In genomic region chr17:27405376-27406024, GRCm38 (mm10) we compare ENCODE assay signal across 22 mouse cellular contexts.
DNase-seq lines count a peak whose midpoint lies in the region; ATAC-seq and TF ChIP-seq lines count a peak whose summit lies in the region.
"Had no signal": no experiment of that assay in that cellular context is flagged by ENCODE, and none has a peak within 500 bp of the region (broad histone marks: within the 10 kb centered on the region; RNA-seq: fewer than 3 reads in every experiment).

No protein-coding gene starts in this region.

- DNase-seq in A20 (ENCODE audit: low read depth, low spot score) (peak; percentile 30), CH12.LX (ENCODE audit: extremely low read depth) (no peak)
- DNase-seq in c-Kit-positive CD71-negative TER-119-negative erythroid progenitor cells, embryonic 14.5 days (ENCODE audit: low read depth): peak; percentile 45
- peak; percentile 18 for DNase-seq in naive thymus-derived CD4-positive, alpha-beta T cell, adult 2 months (ENCODE audit: low read depth)
- DNase-seq in layer of hippocampus, adult 9-10 months (ENCODE audit: low spot score): no peak
- DNase-seq in embryo, embryonic 9.5 days (ENCODE audit: extremely low spot score): no peak
- DNase-seq: adrenal gland, postnatal 14 days; cerebellum, adult 18-20 months; gastrocnemius, adult 2 months; heart, adult 11 months; heart, postnatal 14 days; kidney, adult 18-20 months; kidney, postnatal 14 days; left cerebral cortex, postnatal 4 days; lung, adult 18-20 months had no signal

- H3K4me3 ChIP-seq in CH12.LX (replicated peaks in 1 of 3; ENCODE audit: low read depth in 2 of 3, low read length in 2 of 3, poor library complexity in 1 of 3): no peak overlapping the region
- no peak overlapping the region for H3K4me3 ChIP-seq in hindbrain, embryonic 13.5 days
- H3K4me3 ChIP-seq: forebrain, embryonic 12.5 days; gastrocnemius, adult 2 months; heart, embryonic 12.5 days; layer of hippocampus, adult 2 months; midbrain, embryonic 10.5 days; neural tube, embryonic 13.5 days had no signal

- in situ Hi-C loops in CH12.LX (cut with MboI; ENCODE audit: low pct_ligation_motif_present, low pct_unique_long_range_greater_than_20kb, low sequenced_read_pairs): no loop called here

- TF ChIP-seq RAD21 in CH12.LX (IDR thresholded peaks at IDR 0.05; ENCODE audit: low read depth, low read length): no peak

- no peak overlapping the region for H3K4me2 ChIP-seq in CH12.LX (ENCODE audit: insufficient read depth, low read depth, poor library complexity, severe bottlenecking)
- no peak overlapping the region for H3K4me2 ChIP-seq in hindbrain, embryonic 13.5 days
- H3K4me2 ChIP-seq: forebrain, embryonic 12.5 days; heart, embryonic 12.5 days; neural tube, embryonic 13.5 days had no signal

- no peak for ATAC-seq in hindbrain, embryonic 13.5 days (ENCODE audit: low FRiP score)
- ATAC-seq: hindbrain, embryonic 16.5 days had no signal

- TF ChIP-seq CTCF in CH12.LX (conservative IDR thresholded peaks at IDR 0.05 in 1 of 2, IDR thresholded peaks at IDR 0.05 in 1 of 2; ENCODE audit: low read depth in 2 of 2, low read length in 2 of 2): no peak

- no peaks in the 10 kb centered on the region for H3K79me2 ChIP-seq in CH12.LX (replicated peaks; ENCODE audit: control insufficient read depth, extremely low read depth, insufficient read depth, poor library complexity, severe bottlenecking)

- no peak for TF ChIP-seq POLR2A in CH12.LX (IDR thresholded peaks at IDR 0.05; ENCODE audit: low read depth, low read length)

- no peak for TF ChIP-seq EP300 in CH12.LX (IDR thresholded peaks at IDR 0.05; ENCODE audit: low read length)

- peaks cover 14% of the 10 kb centered on the region for H3K9me3 ChIP-seq in CH12.LX (replicated peaks; ENCODE audit: low read length)
- no peaks in the 10 kb centered on the region for H3K9me3 ChIP-seq in hindbrain, embryonic 13.5 days
- H3K9me3 ChIP-seq: midbrain, embryonic 10.5 days; neural tube, embryonic 13.5 days had no signal

- dilution Hi-C loops in CH12.LX (cut with MboI; ENCODE audit: extremely low pct_ligation_motif_present, extremely low pct_unique_long_range_greater_than_20kb, low sequenced_read_pairs): no loop called here

- WGBS in hindbrain, embryonic 13.5 days: 86% methylated on average over 19 of the region's 19 CpGs

- peaks cover 73% of the 10 kb centered on the region for H3K27me3 ChIP-seq in CH12.LX (replicated peaks)
- H3K27me3 ChIP-seq in hindbrain, embryonic 13.5 days: 0 out of 2 replicates have a peak, but pooled peaks cover 4% of the 10 kb centered on the region
- H3K27me3 ChIP-seq: neural tube, embryonic 13.5 days had no signal

- no peak overlapping the region for H3K27ac ChIP-seq in CH12.LX (ENCODE audit: insufficient read depth, low read depth)
- H3K27ac ChIP-seq in hindbrain, embryonic 13.5 days: no peak overlapping the region
- H3K27ac ChIP-seq: forebrain, embryonic 12.5 days; gastrocnemius, adult 2 months; layer of hippocampus, adult 2 months; midbrain, embryonic 10.5 days; neural tube, embryonic 13.5 days had no signal

- H3K4me1 ChIP-seq in CH12.LX (ENCODE audit: control insufficient read depth in 1 of 2, insufficient read depth in 2 of 2): peaks cover 0 to 2% of the 10 kb centered on the region in 2 experiments; a peak in 1 of 4 replicates
- peaks cover 22% of the 10 kb centered on the region for H3K4me1 ChIP-seq in hindbrain, embryonic 13.5 days (replicated peaks)
- H3K4me1 ChIP-seq: heart, embryonic 12.5 days had no signal

- no peaks in the 10 kb centered on the region for H3K36me3 ChIP-seq in CH12.LX (replicated peaks in 1 of 2; ENCODE audit: control insufficient read depth in 1 of 2, insufficient read depth in 1 of 2, low read length in 1 of 2)
- H3K36me3 ChIP-seq in hindbrain, embryonic 13.5 days: no peaks in the 10 kb centered on the region
- H3K36me3 ChIP-seq: forebrain, embryonic 12.5 days; heart, embryonic 12.5 days; midbrain, embryonic 10.5 days; neural tube, embryonic 13.5 days had no signal

- H3K9ac ChIP-seq in CH12.LX (ENCODE audit: insufficient read depth, low read depth): no peak overlapping the region
- H3K9ac ChIP-seq in hindbrain, embryonic 13.5 days: no peak overlapping the region
- H3K9ac ChIP-seq: forebrain, embryonic 12.5 days; heart, embryonic 12.5 days; neural tube, embryonic 13.5 days had no signal

TF ChIP-seq in CH12.LX, 34 proteins besides CTCF, POLR2A, EP300 and RAD21:
- TF ChIP-seq BHLHE40 (IDR thresholded peaks at IDR 0.05; ENCODE audit: low read depth, low read length) (peak; percentile 50), SMC3 (IDR thresholded peaks at IDR 0.05; ENCODE audit: low read depth, low read length) (no peak), NRF1 (IDR thresholded peaks at IDR 0.05; ENCODE audit: low read depth, low read length) (no peak)

Comparison
In these comparisons a context has a peak if more than half of its experiments do, and no peak if none do; other contexts are left out.
1. DNase-seq: peak in A20 (single experiment), c-Kit-positive CD71-negative TER-119-negative erythroid progenitor cells, embryonic 14.5 days (single experiment) and naive thymus-derived CD4-positive, alpha-beta T cell, adult 2 months (single experiment); none in CH12.LX (single experiment), layer of hippocampus, adult 9-10 months (single experiment) and embryo, embryonic 9.5 days (single experiment).